Mouse (Mus musculus) cortical plate, adult 2 months (tissue): ENCODE data around the gene Cxcr1.

Source experiments
- CTCF ChIP-seq: fragments of 200-500 bp; IDR thresholded peaks from 2 replicates; pipeline ENCODE4 v1.5.1; 2011; ENCODE audit warnings: mild to moderate bottlenecking, control low read depth, low read length; ENCODE audit not compliant: insufficient read depth; ENCODE audit errors: extremely low read depth
- POLR2A ChIP-seq: fragments of 200-500 bp; IDR thresholded peaks from 2 replicates; pipeline ENCODE4 v1.6.1; 2011; ENCODE audit warnings: mild to moderate bottlenecking, low read length, control low read depth; ENCODE audit not compliant: insufficient read depth; ENCODE audit errors: extremely low read depth

DNA sequence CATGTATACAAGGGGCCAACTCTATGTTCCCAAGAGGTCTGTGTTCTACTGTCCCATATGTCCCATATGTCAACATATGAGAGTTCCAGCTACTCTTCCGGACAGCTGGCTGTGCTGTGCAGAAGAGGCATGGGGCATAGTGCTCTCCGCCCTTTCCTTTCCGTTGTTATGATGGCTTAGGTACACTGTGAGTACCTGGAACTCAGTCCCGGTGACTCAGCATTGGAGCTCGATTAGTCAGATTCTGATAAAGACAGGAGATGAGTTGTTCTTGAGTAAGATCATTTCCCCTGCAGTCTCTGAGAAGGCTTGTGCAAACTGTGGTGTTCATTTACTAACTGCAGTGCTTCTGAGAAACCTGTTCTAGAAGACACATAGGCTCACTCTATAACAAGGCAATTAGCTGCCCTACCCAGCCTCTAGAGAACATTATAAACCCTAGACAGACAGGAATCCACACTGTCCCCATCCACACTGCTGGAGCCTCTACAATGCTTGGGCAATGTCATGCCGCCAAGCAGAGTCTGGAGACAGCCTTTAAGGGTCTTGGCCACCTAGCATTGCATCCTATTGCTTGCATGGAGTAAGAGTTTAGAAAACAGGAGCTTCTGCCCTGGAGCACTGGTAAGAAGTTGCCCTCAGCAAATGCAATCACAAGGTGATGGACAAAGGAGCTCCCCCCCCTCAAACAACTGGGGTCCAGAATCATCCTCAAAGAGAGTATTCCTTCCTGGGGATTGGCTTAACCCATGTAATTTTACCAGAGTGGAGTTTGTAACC, 45.1 kb downstream of the Cxcr1 start:
- TF ChIP-seq POLR2A (no peak), CTCF (no peak)
